Mouse (Mus musculus): ENCODE measurements at regions not wholly inside any gene's neighbourhood (a gene's known extent, or its start where the extent isn't known, plus 50 kb on each side); places are given as distances from the start of the nearest gene placed in this dataset.

DNA sequence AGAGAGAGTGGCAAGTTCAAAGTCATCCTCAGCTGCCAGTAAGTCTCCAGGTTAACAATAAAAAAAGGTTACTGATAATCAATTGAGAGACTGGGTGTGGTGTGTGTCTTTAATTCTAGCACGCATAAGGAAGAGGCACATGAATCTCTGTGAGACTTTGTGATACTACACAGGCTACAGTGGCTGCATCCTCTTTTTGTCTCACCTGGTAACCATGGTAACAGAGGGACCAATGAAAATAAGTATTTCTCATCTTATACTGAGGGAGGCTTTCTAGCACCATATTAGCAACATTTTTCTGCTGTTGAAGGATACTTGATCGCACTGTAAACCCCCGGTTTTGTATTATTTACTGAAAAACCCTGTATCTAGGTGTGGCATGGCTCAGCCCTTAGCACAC lies 72.7 kb upstream of the Helt start:
- no peak for TF ChIP-seq POLR2AphosphoS2 (IDR thresholded peaks at IDR 0.05; ENCODE audit: low read length)
- no peak for TF ChIP-seq NELFE (IDR thresholded peaks at IDR 0.05; ENCODE audit: low read depth, low read length)
- TF ChIP-seq CTCF (IDR thresholded peaks at IDR 0.05 in 2 of 3, conservative IDR thresholded peaks at IDR 0.05 in 1 of 3; ENCODE audit: control insufficient read depth in 1 of 3, insufficient read depth in 1 of 3, low read depth in 2 of 3, low read length in 3 of 3, poor library complexity in 1 of 3, severe bottlenecking in 1 of 3) = no peak

All from MEL (cell line).